Mouse (Mus musculus): ENCODE measurements around the gene Zfand6. TPM values are rescaled to one million over a fixed set of nuclear protein-coding genes. Genes with fewer than 3 reads are reported as not detected.

Gene Zfand6
- 80.8 and 84.3 TPM in 2 replicates for total RNA-seq (2017)

DNA sequence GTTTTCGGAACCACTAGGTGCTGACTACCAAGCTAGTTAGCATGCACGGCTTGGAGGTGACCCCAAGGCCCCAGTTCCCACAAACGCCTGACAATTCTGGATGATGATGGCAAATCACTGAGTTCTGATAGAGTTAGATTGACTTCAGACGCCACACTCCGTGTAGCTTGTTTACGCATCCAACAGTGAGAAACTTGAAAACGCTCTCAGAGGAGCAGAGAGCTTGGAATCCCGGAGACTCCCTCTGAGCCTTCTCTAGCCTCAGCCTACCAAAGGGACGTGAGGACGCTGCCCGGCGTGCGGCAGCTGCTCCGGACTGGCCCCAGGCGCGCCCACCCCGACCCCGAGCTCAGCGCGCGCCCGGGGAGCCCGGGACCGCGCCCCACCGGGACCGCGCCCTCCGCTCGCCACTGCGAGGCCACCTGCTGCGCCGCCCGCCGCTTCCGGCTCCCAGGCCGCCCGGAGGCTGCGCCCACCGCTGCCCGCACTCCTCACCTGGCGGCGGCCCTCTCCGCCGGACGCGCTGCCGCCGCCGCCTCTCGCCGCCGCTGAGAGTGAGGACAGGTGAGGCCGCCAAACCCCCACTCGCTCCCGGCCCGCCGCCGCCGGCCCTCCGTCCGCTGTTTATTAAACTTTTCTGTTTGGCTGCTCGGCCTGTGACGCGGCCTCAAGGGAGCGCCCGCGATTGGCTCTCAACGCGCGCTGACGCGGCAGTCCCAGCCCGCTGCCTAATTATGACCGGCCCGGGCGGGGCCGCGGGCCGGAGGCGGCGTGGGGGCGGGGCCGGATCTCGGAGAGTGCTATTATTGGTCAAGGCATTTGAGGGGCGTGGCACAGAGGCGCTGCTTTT is at the start of gene Zfand6:
Zfand6 (minus strand) TSS at position 709 of the 850 bp plus-strand sequence.
- peak; percentile 87 for ATAC-seq (replicated peaks; ENCODE audit: low read depth, poor library complexity, severe bottlenecking)

DNA sequence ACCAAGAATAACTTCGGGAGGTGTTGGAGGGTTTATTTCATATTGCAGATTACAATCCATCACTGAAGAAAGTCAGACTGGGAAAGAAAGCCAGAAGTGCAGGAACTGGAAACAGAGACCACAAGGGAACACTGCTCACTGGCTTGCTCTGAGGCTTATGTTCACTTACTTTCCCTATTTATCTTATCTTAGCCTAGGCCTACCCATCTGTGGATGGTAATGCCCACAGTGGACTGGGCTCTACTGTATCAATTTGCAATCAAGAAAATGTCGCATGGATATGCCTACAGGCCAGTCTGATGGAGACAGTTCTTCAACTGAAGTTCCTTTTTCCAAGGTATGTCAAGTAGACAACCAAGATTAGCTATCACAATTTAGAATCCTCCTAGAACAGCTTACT is 47.0 kb upstream of the Zfand6 start:
- ATAC-seq (replicated peaks; ENCODE audit: low read depth, poor library complexity, severe bottlenecking), result no peak

DNA sequence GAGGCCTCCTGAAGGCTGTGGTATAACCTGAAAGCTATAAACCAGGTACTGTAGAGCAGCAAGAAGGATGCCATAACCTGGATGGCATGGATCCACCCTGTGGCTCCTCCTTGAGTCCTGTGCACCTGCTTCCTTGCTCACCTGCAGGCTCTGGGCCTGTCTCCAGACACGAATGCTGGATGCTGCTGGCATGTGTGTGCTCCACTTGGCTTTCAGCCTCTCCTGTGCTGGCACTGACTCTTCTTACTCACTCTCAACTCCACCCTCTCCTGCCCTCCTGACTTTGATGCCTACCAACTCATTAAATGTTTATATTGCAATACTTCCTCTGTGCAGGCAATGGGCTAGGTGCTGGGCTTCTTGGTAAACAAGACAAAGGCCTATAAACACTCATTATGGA is 43.3 kb upstream of the Zfand6 start:
- no peak for ATAC-seq (replicated peaks; ENCODE audit: low read depth, poor library complexity, severe bottlenecking)

DNA sequence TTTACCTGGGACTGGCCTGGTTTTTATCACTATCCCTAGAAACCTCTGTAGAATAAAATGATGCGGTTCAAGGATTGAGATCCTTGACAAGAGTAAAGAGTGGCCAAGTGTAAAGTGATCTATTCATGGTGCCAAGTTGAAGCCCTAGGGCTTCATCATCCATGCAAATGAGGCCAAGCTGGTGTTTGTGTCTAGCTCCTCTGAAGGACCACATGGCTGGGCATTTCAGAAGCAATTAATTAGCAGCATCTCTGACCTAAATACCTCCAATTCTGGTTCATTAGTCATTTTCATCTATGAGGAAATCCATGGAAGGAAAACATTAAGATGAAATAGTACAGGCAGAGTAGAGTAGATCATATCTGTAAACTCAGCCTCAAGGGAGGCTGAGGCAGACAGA is 42.3 kb upstream of the Zfand6 start:
- ATAC-seq (replicated peaks; ENCODE audit: low read depth, poor library complexity, severe bottlenecking), result no peak

DNA sequence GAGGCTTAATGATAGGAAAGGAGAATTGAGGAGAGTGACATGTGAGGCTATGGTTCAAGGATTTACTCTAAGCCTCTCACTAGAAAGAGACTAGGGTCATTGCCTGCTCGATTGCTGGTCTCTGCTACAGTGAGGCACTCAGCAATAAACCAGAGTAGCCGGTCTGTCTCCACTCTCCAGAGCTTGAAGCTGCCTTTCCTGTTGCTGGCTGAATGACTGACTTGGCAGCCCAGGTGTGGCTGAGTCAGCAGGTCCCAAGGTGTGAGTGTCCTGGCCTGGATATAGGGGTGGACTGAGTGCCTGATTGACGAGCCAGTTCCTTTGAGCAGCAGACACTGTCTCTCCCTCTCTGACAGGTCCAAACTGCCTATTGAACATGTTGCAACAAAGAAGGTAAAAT is 41.3 kb upstream of the Zfand6 start:
- ATAC-seq (replicated peaks; ENCODE audit: low read depth, poor library complexity, severe bottlenecking), result no peak

DNA sequence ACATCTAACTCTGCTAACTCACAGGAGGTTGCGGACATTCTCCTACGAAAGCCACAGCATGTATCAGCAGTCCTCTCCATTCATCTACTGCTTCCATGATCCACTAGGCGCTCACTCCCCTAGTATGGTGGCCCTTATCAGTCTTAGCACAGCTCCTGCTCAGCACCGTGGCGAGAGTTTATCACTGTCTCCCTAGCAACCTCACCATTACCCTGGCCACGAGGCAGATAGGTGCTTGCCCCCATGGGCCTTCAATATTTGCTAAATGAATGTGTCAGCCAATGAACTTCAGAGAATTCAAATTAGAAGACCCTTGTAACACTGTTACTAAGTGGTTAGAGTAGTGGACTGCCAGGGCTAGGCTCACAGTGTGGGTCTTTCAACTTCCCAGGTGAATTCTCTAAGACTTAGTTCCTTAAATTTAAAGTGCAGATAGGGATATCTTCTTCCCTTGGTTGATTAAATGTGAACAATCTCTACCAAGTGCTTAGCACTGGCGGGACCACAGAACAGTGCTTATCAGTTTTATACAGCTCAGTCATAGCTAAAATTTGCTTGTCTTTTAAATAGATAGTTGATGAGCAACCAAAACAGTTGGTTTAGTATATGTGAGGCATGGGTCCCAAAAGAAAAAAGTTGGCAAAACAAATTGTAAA is 33.2 kb upstream of the Zfand6 start:
- peak; percentile 99 for ATAC-seq (replicated peaks; ENCODE audit: low read depth, poor library complexity, severe bottlenecking)

DNA sequence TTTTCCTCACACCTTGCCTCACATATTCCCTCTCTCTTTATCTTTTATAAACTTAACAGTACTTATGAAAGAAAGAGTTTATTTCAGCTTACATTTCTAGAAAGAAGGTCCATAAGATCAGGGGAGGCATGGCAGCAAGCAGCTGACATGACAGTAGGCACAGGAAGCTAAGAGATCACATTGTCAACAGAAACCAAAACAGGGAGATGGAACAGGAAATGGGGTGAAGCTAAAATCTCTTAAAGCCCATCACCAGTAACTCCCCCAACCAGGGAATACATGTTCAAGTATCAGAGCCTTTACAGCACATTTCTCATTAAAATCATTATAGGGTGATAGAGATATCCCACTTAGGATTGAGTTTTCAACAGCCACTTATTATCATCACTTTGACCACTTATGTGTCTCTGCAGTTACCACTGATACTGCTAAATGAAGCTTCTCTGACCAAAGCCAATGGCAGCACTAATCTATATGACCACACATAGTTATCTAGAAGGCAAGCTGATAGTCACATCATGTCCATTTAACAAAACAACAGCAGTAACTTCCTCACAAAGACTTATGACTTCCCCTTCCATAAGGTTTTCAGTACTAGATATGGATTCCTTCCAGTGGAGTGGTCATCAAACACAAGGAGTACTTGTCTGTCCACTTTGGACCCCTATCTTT is 20.7 kb upstream of the Zfand6 start:
- ATAC-seq (replicated peaks; ENCODE audit: low read depth, poor library complexity, severe bottlenecking), result no peak

DNA sequence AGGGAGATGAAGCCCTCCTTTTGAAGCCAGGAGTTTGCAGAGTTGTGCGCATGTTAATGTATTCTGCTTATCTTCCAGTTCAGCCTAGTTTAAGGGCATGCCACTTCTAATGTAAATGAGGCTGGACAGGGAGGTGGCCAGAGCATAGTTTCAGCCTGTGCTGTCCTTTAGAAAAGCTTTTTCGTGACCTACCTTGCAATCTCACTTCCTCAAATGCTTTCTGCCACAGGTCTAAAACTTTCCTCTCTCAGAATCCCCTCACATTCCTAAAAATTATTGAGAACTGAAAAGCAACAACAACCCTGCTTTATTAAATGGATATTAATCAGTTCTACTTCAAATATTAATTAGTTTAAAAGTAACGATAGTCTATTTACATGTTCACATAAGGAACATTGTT is 17.1 kb upstream of the Zfand6 start:
- ATAC-seq (replicated peaks; ENCODE audit: low read depth, poor library complexity, severe bottlenecking), result no peak

DNA sequence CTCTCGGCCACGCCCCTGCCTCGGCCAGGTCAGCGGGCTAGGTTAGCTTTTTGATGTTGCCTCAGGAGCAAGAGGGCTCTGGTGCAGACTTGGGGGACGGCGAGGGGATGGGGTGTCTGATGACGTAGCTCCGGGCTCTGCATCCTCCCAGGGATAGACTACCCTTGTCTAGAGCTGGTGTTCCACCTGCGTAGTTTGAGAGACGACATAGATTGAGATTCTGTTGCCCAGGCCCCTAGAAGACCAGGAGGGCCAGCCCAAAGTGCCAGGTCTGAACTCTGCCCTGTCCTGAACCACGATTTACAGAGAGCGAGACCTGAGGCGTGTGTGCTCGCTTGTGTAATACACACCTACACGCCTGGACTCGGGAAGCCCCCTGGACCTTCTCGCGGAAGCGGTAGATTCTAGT is 346 bp upstream of the Zfand6 start:
- no peak for ATAC-seq (replicated peaks; ENCODE audit: low read depth, poor library complexity, severe bottlenecking)

DNA sequence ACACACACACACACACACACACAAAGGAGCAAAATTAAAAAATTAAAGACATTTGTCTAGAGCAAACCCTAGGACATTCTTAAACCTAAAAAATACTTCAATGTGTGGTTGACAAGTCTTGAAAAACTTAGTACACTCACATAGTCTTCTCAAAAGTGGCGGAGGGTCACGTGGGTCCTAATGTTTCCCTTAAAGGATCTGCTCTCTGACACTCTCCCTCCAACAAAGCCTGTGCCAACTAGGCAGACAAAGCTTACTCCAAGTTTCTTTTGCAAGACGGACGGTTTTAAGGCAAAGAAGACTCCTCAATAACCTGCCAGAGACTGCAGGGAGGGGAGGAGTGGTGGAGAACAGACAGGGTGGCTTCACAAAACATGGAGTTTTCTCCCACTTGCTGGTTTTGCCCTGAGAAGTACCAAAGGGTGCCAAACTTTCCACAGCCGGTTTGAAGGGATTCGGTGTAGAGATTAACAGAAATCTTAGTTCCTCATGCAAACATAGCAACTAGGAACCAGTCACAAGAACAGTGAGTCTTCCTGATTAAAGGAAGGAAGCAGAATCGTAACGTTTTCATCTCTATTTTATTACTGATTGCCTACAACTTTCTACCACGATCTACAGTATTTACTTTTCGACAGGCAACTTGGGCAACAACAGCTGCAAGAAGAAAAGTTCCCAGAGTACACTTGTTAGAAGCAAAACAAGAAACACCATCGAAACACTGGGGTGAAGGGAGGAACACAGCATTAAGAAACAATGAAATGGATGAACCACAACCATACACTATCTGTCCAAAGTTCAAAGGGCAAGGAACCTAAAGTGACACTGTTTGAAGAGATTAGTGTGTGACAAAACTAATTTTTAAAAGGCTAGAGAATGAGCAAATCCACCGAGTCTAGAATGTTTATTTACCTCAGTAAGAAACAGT is 1.8 kb downstream of the Zfand6 start:
- peak; percentile 28 for ATAC-seq (replicated peaks; ENCODE audit: low read depth, poor library complexity, severe bottlenecking)

DNA sequence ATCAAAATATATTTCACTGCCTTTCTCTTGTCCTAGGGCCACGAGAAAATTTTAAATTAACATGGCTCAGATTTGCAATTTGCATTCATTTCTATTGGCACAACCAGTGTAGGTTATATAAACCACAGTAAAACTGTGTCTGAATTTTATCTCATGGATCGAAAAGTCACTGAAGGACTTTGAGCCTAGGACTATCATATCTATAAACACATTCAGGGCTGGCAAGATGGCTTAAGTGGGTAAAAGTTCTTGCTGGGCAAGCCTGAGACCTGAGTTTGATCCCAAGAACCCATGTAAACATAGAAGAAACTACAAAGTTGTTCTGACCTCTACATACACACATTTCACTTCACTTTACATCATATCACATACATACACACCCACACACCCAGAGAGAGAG is 3.4 kb downstream of the Zfand6 start:
- ATAC-seq (replicated peaks; ENCODE audit: low read depth, poor library complexity, severe bottlenecking), result no peak

DNA sequence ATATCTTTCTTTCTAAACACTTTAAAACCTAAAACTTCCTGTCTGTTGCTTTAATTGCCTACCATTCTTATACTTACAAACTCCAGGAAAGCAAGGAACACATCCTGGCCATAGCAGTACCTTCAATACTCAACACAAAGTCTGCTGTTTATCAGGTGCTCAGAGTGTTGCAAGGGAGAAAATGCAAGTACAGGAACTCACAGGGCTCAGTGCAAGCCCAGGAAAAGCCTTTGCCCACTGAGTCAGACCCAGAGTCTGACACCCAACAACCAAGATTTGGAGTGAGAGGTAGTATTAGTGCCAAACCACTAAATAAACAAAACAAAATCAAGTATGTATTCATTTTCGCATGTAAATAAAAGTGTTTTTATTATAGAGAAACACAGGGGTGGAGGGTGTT is 5.1 kb downstream of the Zfand6 start:
- no peak for ATAC-seq (replicated peaks; ENCODE audit: low read depth, poor library complexity, severe bottlenecking)

DNA sequence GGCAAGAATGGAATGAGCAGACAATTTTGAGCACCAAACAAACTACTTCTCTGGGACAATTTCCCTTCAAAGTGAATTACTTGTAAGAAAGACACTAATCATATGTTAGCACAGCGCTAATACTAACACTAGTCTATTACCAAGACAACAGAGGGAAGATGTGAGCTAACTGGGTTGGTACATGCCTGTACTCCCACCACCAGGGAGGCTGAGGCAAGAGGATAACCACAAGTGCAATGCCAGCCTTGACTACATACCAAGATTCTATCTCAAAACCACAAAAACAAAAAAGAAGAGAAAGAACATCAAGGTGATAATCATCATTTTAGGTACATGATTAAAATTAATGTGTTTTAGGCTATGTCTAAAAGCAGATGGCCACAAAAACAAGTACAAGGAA is 8.2 kb downstream of the Zfand6 start:
- ATAC-seq (replicated peaks; ENCODE audit: low read depth, poor library complexity, severe bottlenecking), result 0 out of 2 replicates have a peak, but pooled peaks have one; percentile 19

DNA sequence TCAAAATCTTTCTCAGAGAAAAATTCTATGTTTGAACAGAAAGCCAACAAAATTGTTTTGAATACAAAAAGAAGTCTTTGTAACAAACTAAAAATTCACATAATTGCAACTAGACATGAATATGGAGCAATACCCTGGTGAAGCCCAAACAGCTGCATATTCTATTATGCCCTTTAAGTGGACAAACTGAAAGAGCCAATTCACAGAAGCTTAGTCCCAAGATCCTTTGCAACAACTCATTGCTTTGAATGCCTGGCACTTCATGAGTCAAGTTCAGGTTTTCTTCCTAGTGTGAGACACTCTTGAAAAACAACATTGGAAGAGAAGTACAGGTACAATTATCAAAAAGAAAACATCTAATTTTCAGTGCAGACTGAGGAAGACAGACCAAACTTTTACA is 8.8 kb downstream of the Zfand6 start:
- no peak for ATAC-seq (replicated peaks; ENCODE audit: low read depth, poor library complexity, severe bottlenecking)

DNA sequence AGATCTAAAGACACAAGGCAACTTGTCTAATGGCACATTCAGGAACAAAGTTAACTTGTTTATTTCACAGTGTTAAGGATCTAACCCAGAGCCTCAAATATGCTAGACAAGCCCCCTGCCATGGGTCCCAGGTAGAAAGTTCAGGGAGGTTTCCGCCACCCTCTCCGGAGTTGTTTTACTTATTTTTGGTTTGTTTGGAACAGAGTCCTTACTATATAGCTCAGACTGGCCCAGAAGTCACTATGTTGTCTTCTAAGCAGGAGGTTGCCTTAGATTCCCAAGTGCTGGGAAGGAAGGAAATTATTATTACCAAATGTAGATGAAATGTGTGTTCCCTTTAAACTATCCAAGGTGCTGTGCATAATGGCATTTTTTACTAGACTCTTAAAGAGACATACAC is 9.7 kb downstream of the Zfand6 start:
- ATAC-seq (replicated peaks; ENCODE audit: low read depth, poor library complexity, severe bottlenecking), result 0 out of 2 replicates have a peak, but pooled peaks have one; percentile 22

DNA sequence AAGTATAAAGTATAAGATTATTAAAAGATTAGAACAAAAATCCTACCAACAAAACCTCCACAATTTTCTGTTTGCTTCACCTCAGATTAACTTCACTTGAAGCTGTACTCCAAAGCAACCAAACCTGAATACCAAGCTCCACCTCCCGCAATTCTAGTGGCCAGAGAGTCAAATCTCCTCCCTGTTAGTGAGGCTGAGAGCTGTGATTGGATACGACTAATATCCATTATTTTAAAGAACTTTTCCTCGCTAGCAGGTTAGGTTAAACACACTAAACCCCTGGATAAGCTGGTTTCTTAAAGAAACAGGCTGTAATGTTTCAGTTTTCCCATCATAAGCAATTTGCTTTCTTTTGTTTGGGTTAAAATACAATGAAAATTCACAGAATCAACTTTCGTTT is 10.5 kb downstream of the Zfand6 start:
- peak; percentile 99 for ATAC-seq (replicated peaks; ENCODE audit: low read depth, poor library complexity, severe bottlenecking)

DNA sequence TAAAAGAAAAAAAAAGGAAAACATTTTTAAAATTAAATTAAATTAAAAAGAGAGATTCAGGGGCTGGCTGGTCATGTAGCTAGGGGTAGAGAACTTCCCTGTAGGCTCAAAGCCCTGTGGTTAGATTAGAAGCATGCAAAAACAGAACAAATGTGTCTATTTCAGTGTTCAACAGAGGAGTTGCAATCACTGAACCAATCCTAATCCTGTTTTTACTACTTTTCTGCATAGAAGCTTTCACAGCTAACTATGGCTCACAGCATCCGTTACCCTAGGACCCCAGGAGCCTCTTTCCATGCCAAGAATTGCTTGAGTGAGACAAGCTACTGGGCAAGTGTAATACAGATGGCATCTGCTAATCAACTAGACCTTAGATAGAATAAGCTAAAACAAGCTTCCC is 16.7 kb downstream of the Zfand6 start:
- peak; percentile 61; the same call in 1 of the 2 replicates for ATAC-seq (replicated peaks; ENCODE audit: low read depth, poor library complexity, severe bottlenecking)

DNA sequence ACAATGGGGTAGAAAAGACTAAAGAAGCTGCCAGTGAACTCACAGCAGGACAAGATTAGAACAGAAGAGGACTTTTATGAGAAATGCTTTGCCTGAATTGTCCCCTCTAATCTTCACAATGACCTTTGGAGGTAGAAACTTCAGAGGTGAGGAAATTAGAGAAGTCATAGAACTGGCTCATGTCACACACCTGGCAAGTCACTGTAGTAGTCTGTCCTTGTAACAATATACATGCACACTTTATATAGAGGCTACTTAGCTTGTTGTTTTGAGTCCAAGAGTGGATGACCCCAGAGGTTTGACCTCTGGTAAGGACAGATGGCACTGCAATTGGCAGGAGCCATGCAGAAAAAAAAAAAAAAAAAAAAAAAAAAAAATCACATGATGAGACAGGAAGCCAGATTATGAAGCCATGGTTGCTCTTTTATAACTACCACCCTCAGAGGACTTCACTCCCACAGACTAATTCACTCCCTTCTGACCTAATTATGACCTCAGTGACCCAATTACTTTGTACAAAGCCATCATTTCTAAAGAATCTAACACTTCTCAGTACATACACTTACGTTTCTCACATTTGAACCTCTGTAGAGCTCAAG is 20.1 kb downstream of the Zfand6 start:
- ATAC-seq (replicated peaks; ENCODE audit: low read depth, poor library complexity, severe bottlenecking), result no peak

DNA sequence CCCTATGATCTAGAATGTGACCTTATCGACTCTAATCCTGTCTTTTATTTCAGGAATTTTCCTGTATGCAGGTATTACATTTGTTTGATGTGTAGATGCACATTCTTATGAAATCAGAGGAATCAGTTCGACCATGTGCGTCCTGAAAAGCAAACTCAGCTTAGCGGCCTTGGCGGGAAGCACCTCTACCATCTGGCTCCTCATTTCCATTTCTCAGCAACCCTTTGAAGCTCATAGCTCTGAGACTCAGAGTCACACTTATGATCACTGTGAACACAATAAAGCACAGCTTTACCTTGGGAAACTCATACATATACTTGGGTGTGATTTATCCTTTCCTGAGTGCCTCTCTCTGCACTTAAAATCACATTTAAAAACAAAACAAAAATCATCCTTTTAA is 21.8 kb downstream of the Zfand6 start:
- ATAC-seq (replicated peaks; ENCODE audit: low read depth, poor library complexity, severe bottlenecking), result no peak

DNA sequence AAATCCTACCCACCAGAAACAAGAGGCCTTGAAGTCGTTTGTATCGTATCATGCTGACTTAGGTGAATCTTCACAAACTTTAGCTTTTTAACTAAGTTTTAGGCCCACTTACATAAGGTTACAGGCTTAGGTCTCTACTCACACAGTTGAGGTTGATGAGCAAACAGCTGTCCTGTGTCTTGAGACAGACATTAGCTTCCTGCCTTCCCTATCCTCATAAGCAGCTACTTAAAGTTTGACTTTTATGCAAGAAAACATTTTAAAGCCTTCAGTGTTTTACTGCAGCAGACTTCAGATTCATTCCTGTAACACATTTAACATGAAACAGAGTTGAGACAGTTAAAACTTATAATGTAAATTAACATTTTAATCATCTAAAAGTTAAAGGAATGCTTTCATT is 37.0 kb downstream of the Zfand6 start:
- ATAC-seq (replicated peaks; ENCODE audit: low read depth, poor library complexity, severe bottlenecking), result no peak
